Mouse (Mus musculus) heart, postnatal 0 days (tissue): Measurements from ENCODE around the gene Acvrl1. TPM values are rescaled to one million over a fixed set of nuclear protein-coding genes. Genes with fewer than 3 reads are reported as not detected.

Source experiments
- ATAC-seq: fragments of 200-750 bp; cut with Nextera tagmentation; 2 replicates; pipeline ENCODE4 v1.8.0; 2017; ENCODE audit warnings: low read depth, moderate number of reproducible peaks, moderate library complexity; ENCODE audit not compliant: insufficient read depth
- DNase-seq: peaks from one replicate; pipeline ENCODE4 v3.0.0-alpha.2; 2016; ENCODE audit warnings: low spot score
- H3K27ac ChIP-seq: fragments of 300-500 bp; sonication (generic); 2 replicates; pipeline ENCODE4 v1.5.1; 2014; ENCODE audit warnings: low read depth, mild to moderate bottlenecking
- H3K27me3 ChIP-seq: fragments of 300-500 bp; sonication (generic); 2 replicates; pipeline ENCODE4 v1.6.1; 2014; ENCODE audit warnings: low read length, mixed read lengths; ENCODE audit not compliant: control insufficient read depth, insufficient read depth
- H3K36me3 ChIP-seq: fragments of 300-500 bp; sonication (generic); replicated peaks from 2 replicates; pipeline ENCODE4 v1.6.1; 2014; ENCODE audit warnings: low read length, mixed read lengths; ENCODE audit not compliant: control insufficient read depth, insufficient read depth
- H3K4me1 ChIP-seq: fragments of 300-500 bp; sonication (generic); 2 replicates; pipeline ENCODE4 v1.6.1; 2014; ENCODE audit warnings: antibody characterized with exemption; ENCODE audit not compliant: control insufficient read depth, insufficient read depth
- H3K4me2 ChIP-seq: fragments of 300-500 bp; sonication (generic); 2 replicates; pipeline ENCODE4 v1.6.1; 2014; ENCODE audit warnings: low read depth, mild to moderate bottlenecking, low read length, moderate library complexity
- H3K4me3 ChIP-seq: fragments of 300-500 bp; sonication (generic); 2 replicates; pipeline ENCODE4 v1.5.1; 2014; ENCODE audit warnings: low read depth, low read length
- H3K9ac ChIP-seq: fragments of 300-500 bp; sonication (generic); replicated peaks from 2 replicates; pipeline ENCODE4 v1.6.1; 2014; ENCODE audit warnings: low read depth, low read length, mixed read lengths
- H3K9me3 ChIP-seq: fragments of 300-500 bp; sonication (generic); replicated peaks from 2 replicates; pipeline ENCODE4 v1.6.1; 2016; ENCODE audit warnings: low read length; ENCODE audit not compliant: control insufficient read depth
- CTCF ChIP-seq: IDR thresholded peaks from 2 replicates; pipeline ENCODE4 v1.5.1; 2016; ENCODE audit warnings: antibody characterized with exemption, control low read depth, low read depth
- EP300 ChIP-seq: IDR thresholded peaks from 2 replicates; pipeline ENCODE4 v1.6.1; 2016; ENCODE audit warnings: antibody characterized with exemption, low read depth
- WGBS: fragments of 180-500 bp; shearing (Covaris S2); extraction: QIAGEN DNeasy Blood & Tissue Kit; methylation state at CpG from one replicate; pipeline ENCODE4 v1.1.7; 2014; 5-methylcytosine and 5-hydroxymethylcytosine counted together
- polyA plus RNA-seq: library from polyadenylated mRNA; unstranded; fragments of >200 nt; fragmentation: Nextera tagmentation; extraction: Ambion mirVana; gene quantifications from 2 replicates; pipeline ENCODE4 v1.2.1, GENCODE M21; 2015
- total RNA-seq: library from RNA; depleted of rRNA; stranded (reverse); fragments of >200 nt; gene quantifications from 2 replicates; pipeline ENCODE4 v1.2.3, GENCODE M21; 2014; ENCODE audit warnings: low replicate concordance

Acvrl1 gene
- total and polyA plus RNA-seq, 2 experiments from 2014 or later: 9.3 to 36.0 TPM

DNA sequence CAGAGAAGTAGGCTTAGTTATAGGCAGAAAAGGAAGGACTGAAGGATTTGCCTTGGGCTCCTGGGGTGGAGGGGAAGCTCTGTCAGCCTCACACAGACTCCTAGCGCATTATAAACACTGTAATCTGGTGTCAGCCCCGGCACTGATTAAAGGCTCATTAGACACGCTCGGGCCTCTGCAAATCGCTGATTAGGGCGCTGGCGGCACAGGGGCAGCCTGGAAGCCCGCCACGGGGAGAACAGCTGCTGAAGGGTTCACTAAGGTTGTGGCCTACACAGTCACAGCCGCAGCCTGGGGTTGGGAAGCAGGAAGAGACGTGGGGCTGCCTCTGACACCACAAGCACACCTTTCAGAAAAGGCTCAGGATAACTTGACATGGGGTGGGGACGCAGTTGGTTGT lies 11.6 kb downstream of the Acvrl1 start:
- ATAC-seq (peak; percentile 10; the same call in 1 of the 2 replicates), DNase-seq (no peak)
- no peaks in the 10 kb centered on the region for H3K36me3 ChIP-seq
- no peak for TF ChIP-seq CTCF
- TF ChIP-seq EP300: no peak
- no peak overlapping the region for H3K4me3 ChIP-seq
- H3K9me3 ChIP-seq: no peaks in the 10 kb centered on the region
- 14% methylated on average over 12 of the region's 12 CpGs for WGBS
- H3K27me3 ChIP-seq: no peaks in the 10 kb centered on the region
- peak overlapping the region; percentile 38; the same call in 1 of the 2 replicates for H3K9ac ChIP-seq
- H3K4me1 ChIP-seq: peaks cover 34% of the 10 kb centered on the region
- no peak overlapping the region for H3K4me2 ChIP-seq
- H3K27ac ChIP-seq: peak overlapping the region; percentile 34; the same call in 1 of the 2 replicates

- peaks cover 35% of the 10 kb centered on the region for H3K4me1 ChIP-seq
- H3K27me3 ChIP-seq: no peaks in the 10 kb centered on the region
- no peak overlapping the region for H3K27ac ChIP-seq
- no peak for TF ChIP-seq CTCF
- TF ChIP-seq EP300: no peak
- ATAC-seq (no peak), DNase-seq (no peak)
- no peaks in the 10 kb centered on the region for H3K36me3 ChIP-seq
- no peak overlapping the region for H3K9ac ChIP-seq
- WGBS: 31% methylated on average over 6 of the region's 6 CpGs
- no peaks in the 10 kb centered on the region for H3K9me3 ChIP-seq
- no peak overlapping the region for H3K4me3 ChIP-seq
- no peak overlapping the region for H3K4me2 ChIP-seq
Measured at GRCm38 (mm10) chr15:101140587-101140986, 12.3 kb downstream of the Acvrl1 start.

DNA sequence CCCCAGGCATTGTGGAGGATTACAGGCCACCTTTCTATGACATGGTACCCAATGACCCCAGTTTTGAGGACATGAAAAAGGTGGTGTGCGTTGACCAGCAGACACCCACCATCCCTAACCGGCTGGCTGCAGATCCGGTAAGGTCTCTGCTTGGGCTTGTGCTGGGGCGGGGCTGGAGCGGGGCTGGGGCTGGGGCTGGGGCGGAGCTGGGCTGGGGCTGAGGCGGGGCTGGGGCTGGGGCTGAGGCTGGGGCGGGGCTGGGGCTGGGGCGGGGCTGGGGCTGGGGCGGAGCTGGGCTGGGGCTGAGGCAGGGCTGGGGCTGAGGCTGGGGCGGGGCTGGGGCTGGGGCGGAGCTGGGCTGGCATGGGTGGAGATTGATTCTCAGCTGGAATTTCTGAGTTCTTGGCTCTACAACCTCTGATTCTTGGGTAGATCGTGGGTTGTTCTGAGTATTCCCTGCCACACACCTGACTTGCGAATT lies 12.8 kb downstream of the Acvrl1 start:
- no peak overlapping the region for H3K4me3 ChIP-seq
- H3K36me3 ChIP-seq: no peaks in the 10 kb centered on the region
- H3K9ac ChIP-seq: no peak overlapping the region
- no peak overlapping the region for H3K27ac ChIP-seq
- H3K4me1 ChIP-seq: peaks cover 41% of the 10 kb centered on the region
- ATAC-seq (peak; percentile 43), DNase-seq (no peak)
- no peak overlapping the region for H3K4me2 ChIP-seq
- TF ChIP-seq CTCF (no peak), EP300 (no peak)
- no peaks in the 10 kb centered on the region for H3K27me3 ChIP-seq
- no peaks in the 10 kb centered on the region for H3K9me3 ChIP-seq
- 15% methylated on average over 12 of the region's 14 CpGs for WGBS

DNA sequence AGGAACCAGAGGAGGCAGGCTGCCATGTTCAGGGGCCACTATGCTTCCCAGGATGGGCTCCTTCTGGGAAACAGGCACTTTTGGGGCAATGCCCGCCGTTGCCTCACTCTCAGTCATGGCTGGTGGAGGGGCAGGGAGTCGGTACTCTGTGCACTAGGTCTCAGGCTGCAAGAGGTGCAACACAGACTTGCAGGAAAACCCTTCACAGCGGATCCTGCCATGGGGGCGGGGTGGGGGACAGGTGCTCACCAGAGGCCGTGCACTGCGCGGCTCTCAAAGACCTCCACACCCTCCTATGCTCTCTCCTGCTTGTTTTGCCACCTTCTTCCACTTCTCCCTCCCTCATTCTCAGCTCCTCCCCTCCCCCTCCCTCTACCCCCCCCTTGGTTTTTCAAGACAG lies 14.3 kb downstream of the Acvrl1 start:
- H3K27ac ChIP-seq: no peak overlapping the region
- TF ChIP-seq CTCF (no peak), EP300 (no peak)

GRCm38 (mm10) chr15:101143494-101143893 lies 15.2 kb downstream of the Acvrl1 start:
- DNase-seq: no peak
- no peak overlapping the region for H3K9ac ChIP-seq
- 0 out of 2 replicates have a peak overlapping the region, but pooled peaks have one; percentile 7 for H3K4me2 ChIP-seq
- H3K27me3 ChIP-seq: no peaks in the 10 kb centered on the region
- H3K36me3 ChIP-seq: no peaks in the 10 kb centered on the region
- 21% methylated on average over 8 of the region's 8 CpGs for WGBS
- H3K4me1 ChIP-seq: peaks cover 62% of the 10 kb centered on the region
- peak overlapping the region; percentile 37; the same call in 1 of the 2 replicates for H3K27ac ChIP-seq
- peak; percentile 29; the same call in 1 of the 2 replicates for ATAC-seq
- H3K4me3 ChIP-seq: no peak overlapping the region
- no peaks in the 10 kb centered on the region for H3K9me3 ChIP-seq
- TF ChIP-seq CTCF (no peak), EP300 (no peak)

More for the DNA sequence above, 14.3 kb downstream of the Acvrl1 start:
- DNase-seq: no peak
- Histone ChIP-seq H3K9ac (no peak overlapping the region), H3K27me3 (no peaks in the 10 kb centered on the region), H3K9me3 (no peaks in the 10 kb centered on the region), H3K4me1 (peaks cover 55% of the 10 kb centered on the region), H3K36me3 (no peaks in the 10 kb centered on the region), H3K4me2 (no peak overlapping the region), H3K4me3 (no peak overlapping the region)
- WGBS: 53% methylated on average over 8 of the region's 8 CpGs
- no peak for ATAC-seq

DNA sequence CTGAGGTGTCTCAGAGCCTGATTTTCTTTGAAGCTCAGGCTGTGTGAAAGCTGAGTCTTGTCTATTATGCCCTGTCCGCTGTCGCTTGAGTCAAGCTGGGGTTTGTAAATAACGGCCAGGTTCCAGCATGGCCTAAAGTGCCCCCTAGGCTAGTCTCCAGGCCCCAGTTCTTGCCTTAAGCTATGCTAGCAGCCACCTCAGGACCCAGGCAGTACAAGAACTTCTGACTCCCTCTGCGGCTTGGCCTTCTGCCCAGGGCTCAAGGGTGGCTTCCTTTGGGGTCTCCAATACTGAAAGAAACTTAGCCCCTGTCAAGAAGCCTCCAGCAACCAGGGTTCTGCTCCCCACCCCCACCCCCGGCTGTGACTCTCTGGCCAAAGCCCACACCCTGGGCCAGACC lies 15.9 kb downstream of the Acvrl1 start:
- no peak for TF ChIP-seq EP300
- no peak for TF ChIP-seq CTCF
- ATAC-seq (no peak), DNase-seq (no peak)
- Histone ChIP-seq H3K27me3 (no peaks in the 10 kb centered on the region), H3K9me3 (no peaks in the 10 kb centered on the region), H3K27ac (no peak overlapping the region), H3K4me2 (no peak overlapping the region), H3K4me1 (peaks cover 60% of the 10 kb centered on the region), H3K36me3 (no peaks in the 10 kb centered on the region), H3K9ac (no peak overlapping the region), H3K4me3 (no peak overlapping the region)
- WGBS: 86% methylated on average over 5 of the region's 5 CpGs
